Mouse (Mus musculus) C3H10T1/2 (cell line): Measurements from ENCODE around the gene Acap2. TPM values are rescaled to one million over a fixed set of nuclear protein-coding genes. Genes with fewer than 3 reads are reported as not detected.

Source experiments
- polyA plus RNA-seq, 2 experiments: library from polyadenylated mRNA; unstranded; fragments of >200 nt; fragmentation: generic; extraction: Trizol; gene quantifications; one replicate each; pipeline ENCODE4 v1.2.1; 2012; ENCODE audit warnings: missing spikeins in 2 of 2

The Acap2 gene
- polyA plus RNA-seq = 1 to 10 TPM in 1 of 2 experiments, under 1 TPM in 1; 0.40 to 6.3 TPM

GRCm38 (mm10) chr16:31200790-31201567, at the start of gene Acap2:
Gene Acap2 (minus strand): TSS chr16:31201245.

GRCm38 (mm10) chr16:31081125-31081664, 119.8 kb downstream of the Acap2 start, which contains the start of gene Xxylt1:
Gene Xxylt1 (minus strand): TSS chr16:31081432.

Other genes with a start within 250 kb of the Acap2 start
- 10 to 100 TPM in 1 of 2 experiments, 1 to 10 TPM in 1; 3.3 to 37.2 TPM for gene Xxylt1, start 119.8 kb downstream of the Acap2 start, polyA plus RNA-seq
- 10 to 100 TPM in 1 of 2 experiments, 1 to 10 TPM in 1; 7.3 to 29.6 TPM for gene Ppp1r2, start 74.0 kb upstream of the Acap2 start, polyA plus RNA-seq
- gene Apod, start 113.6 kb upstream of the Acap2 start, polyA plus RNA-seq = 10 to 100 TPM in 1 of 2 experiments, under 1 TPM in 1; 0.23 to 62.9 TPM
- under 1 TPM in 1 of 2 experiments, not detected in 1; 0.04 TPM for gene Bdh1, start 221.0 kb upstream of the Acap2 start, polyA plus RNA-seq